Mouse (Mus musculus): Measurements from ENCODE around the gene BC024063.
"Not testable (repeated sequence)": the region's sequence is repeated elsewhere in the genome, so short reads cannot be mapped to it uniquely, and the experiment has no call there.

BC024063 gene

DNA sequence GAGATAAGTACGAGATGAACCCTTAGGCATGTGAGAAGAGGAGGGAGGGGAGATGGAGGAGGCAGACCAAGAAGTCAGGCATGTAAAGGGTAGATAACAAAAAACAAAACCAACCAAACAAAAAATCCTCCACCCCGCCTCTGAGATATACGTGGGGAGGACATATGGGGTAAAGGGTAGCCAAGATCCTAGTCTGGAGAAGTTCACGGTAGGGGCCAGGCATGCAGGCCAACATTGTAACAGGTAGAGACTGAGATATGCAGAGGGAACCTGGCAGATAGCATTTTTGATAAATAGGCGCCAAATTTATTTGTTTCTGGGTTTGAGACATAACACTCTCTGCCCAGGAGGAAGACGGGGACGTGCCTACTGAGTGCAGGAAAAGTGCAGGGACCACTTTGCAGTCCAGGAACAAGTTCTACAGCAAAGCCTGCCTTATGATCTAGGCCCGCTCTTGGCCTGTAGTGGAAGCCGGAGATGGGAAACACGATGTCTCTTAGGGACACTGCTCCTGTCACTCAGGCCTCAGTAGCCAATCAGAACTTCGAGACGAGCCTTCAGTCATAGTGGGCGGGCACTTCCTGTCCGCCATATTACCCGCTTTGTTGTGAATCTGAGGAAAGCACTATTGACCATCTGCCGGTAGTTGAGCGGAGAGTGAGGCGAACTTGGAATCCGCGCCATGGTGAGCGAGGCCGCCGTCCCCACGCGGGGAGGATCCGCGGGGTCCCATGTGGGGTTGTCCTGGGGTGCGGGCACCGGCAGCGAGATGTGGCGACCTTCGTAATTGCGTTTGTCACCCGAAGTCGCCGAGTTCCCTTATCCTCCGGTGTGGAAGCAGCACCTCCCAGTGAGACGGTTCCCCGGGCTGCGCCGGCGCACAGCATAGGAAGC is at the start of gene BC024063:
BC024063 (plus strand) TSS at position 626 of the 894 bp plus-strand sequence.
- in situ Hi-C loops (cut with MboI; ENCODE audit: unreplicated experiment in 2 of 2) = not testable (repeated sequence)

DNA sequence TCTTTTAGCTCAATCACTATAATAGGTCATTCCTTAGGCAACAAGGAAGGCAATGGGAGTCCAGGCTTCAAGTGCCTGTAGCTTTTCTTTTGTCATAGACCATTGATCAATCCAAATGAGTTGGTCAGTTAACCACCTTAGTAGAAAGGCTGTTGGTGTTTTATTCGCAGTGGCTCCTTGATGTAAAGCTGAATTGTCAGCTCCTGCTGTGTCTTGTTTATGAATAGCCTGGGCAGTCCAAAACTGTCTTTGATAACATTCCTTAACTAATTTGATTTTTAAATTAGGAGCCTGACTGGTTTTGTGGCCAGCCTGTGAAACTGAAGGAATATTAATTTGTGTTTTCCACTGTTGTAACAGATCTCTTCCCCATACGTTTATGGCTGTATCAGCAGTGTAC is 41.0 kb upstream of the BC024063 start:
- in situ Hi-C loops (cut with MboI; ENCODE audit: unreplicated experiment in 2 of 2) = loop anchor here in 1 of 2 experiments (10.0 kb wide), 1 partner anchor 653 kb away; the partner anchor contains the start of genes Glt8d2 and Hcfc2

DNA sequence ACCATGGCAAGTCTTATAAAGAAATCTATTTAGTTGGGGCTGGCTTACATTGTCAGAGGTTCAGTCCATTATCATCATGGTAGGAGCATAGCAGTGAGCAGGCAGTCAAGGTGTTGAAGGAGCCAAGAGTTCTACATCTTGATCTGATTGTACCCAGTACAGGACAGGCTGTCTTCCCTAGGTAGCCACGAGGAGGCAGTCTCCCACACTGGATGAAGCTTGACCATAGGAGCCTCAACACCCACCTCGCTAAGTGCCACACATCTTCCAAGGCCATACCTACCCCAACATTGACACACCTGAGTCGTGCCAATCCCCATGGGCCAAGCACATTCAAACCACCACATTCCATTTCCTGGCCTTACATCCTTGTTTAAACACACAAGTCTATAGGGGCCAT is 36.5 kb upstream of the BC024063 start:
- in situ Hi-C loops (cut with MboI; ENCODE audit: unreplicated experiment in 2 of 2) = loop anchor here in 1 of 2 experiments (10.0 kb wide), 1 partner anchor 648 kb away; the partner anchor contains the start of genes Glt8d2 and Hcfc2

DNA sequence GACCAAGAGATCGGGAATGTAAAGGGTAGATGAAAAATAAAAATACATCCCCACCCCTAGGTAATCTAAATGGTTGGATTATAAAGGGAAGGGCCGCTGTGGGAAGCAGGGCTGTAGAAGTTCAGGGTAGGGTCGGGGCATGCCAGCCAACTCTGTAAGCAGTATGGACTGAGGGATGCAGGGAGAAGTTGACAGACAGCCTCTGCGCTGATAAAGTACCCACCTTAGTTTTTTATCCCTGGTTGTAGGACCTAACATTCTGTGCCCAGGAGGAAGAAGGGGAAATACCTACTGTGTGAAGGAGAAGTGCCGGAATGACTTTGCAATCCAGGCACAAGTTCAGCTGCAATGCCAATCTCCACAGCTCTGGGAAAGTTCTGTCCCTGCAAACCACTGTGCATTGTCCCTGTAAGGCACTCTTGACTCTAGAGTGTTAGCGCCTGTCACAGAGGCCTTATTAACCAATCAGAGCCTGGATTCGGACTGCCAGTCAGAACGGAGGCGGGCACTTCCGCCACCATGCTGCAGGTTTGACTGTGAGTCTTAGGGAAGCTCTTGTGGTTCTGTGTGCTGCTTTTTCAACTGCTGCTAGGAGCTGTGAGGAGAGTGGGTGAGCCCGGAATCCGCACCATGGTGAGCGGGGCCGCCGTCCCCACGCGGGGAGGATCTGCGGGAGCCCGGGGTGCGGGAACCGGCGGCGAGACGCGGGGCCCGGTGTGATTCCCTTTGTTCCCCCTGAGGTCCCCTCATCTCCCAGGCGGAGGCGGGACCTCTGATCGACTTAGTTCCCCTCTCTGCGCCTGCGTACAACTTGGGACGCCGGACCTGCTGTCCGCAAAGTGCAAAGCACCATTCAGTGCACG is 35.3 kb upstream of the BC024063 start, which contains the start of gene Zfp873:
Zfp873 (plus strand) TSS at position 527 of the 863 bp plus-strand sequence.
- in situ Hi-C loops (cut with MboI; ENCODE audit: unreplicated experiment in 2 of 2) = loop anchor here in 1 of 2 experiments (10.0 kb wide), 1 partner anchor 647 kb away; the partner anchor contains the start of genes Glt8d2 and Hcfc2

GRCm38 (mm10) chr10:82048460-82048804 is 34.7 kb upstream of the BC024063 start:
- in situ Hi-C loops (cut with MboI; ENCODE audit: unreplicated experiment in 2 of 2) = loop anchor here in 1 of 2 experiments (10.0 kb wide), 1 partner anchor 646 kb away; the partner anchor contains the start of genes Glt8d2 and Hcfc2

DNA sequence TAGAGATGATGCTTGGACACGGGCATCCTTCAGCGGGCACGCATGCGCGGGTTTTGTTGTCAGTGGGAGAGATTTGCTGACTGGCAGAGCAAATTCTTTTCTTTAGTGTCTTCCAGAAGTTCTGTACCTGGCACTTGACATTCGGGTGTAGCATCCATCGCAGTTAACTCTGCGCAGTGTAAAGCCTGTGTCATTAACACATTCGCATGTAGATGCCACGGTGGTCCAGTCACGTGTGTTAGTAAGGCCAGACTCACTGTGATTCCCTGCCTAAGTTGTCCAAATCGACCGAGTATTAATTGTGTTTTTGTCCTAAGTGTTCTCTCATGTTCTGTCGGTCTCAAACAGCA is 444 bp downstream of the BC024063 start:
- in situ Hi-C loops (cut with MboI; ENCODE audit: unreplicated experiment in 2 of 2) = not testable (repeated sequence)

DNA sequence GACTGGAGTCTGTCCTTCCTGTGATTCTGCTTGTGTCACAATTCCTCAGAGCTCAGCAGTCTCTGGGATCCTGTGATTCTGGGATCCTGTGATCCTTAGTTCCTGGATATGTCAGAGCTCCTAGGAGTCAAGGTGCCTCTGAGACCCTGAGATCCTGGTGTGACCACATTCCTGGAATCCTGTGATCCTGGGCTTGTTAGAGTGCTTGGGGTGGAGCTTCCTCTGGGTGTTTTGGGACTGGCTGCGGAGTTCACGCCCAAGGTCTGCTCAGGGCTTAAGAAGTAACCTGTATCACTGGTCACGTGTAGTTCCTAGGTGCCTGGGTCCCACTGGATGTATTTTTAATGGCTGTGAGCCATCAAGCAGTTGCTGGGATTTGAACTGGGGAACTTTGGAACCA is 34.1 kb downstream of the BC024063 start:
- in situ Hi-C loops (cut with MboI; ENCODE audit: unreplicated experiment in 2 of 2) = no loop called here

GRCm38 (mm10) chr10:82127850-82128401 is 44.8 kb downstream of the BC024063 start, which contains the start of gene AU041133:
AU041133 (plus strand) TSS chr10:82128013.
- in situ Hi-C loops (cut with MboI; ENCODE audit: unreplicated experiment in 2 of 2) = no loop called here

DNA sequence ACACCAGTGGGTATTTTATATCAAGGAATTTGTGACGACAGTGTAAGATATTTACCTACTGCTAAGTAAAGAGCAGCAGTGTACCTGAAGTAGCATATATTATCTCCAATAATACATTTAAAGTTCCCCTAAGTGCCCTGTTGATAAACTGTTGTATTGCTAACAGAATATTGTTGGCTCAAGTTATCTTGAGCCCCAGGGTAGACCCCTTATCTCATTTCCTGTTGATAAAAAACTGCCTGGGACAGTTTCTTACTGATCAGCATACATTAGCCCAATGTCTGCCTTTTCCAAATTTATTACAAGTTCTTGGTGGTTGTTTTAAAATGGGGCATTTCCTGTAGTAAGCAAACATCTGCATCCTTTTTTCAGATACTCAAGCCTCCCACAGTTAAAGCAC is 62.1 kb downstream of the BC024063 start:
- in situ Hi-C loops (cut with MboI; ENCODE audit: unreplicated experiment in 2 of 2) = no loop called here

- in situ Hi-C loops (cut with MboI; ENCODE audit: unreplicated experiment in 2 of 2) = no loop called here
Observed at GRCm38 (mm10) chr10:82147571-82147970, 64.4 kb downstream of the BC024063 start.
